Mouse (Mus musculus): ENCODE results near the gene Rps6ka6. TPM values are rescaled to one million over a fixed set of nuclear protein-coding genes. Genes with fewer than 3 reads are reported as not detected.

Gene Rps6ka6
- polyA plus RNA-seq, 1 experiment from 2014 or later: 36.8 TPM

- 91% methylated on average over 4 of the region's 4 CpGs for WGBS
- Histone ChIP-seq H3K36me3 (ENCODE audit: control insufficient read depth, insufficient read depth, low read length) (no peaks in the 10 kb centered on the region), H3K27me3 (ENCODE audit: control insufficient read depth, insufficient read depth, low read length) (no peaks in the 10 kb centered on the region), H3K9ac (ENCODE audit: low read depth, low read length) (no peak overlapping the region), H3K9me3 (ENCODE audit: control insufficient read depth, low read length) (no peaks in the 10 kb centered on the region), H3K4me1 (ENCODE audit: control insufficient read depth, insufficient read depth, low read length) (no peaks in the 10 kb centered on the region), H3K4me2 (replicated peaks; ENCODE audit: low read depth, low read length) (no peak overlapping the region), H3K4me3 (ENCODE audit: low read length) (no peak overlapping the region), H3K27ac (ENCODE audit: low read depth, low read length) (no peak overlapping the region)
- no peak for ATAC-seq (ENCODE audit: low FRiP score, low TSS enrichment)
Measured at GRCm38 (mm10) chrX:111414775-111415174, 123.0 kb downstream of the Rps6ka6 start.

- Histone ChIP-seq H3K4me2 (replicated peaks; ENCODE audit: low read depth, low read length) (no peak overlapping the region), H3K9ac (ENCODE audit: low read depth, low read length) (no peak overlapping the region), H3K27ac (ENCODE audit: low read depth, low read length) (no peak overlapping the region), H3K27me3 (ENCODE audit: control insufficient read depth, insufficient read depth, low read length) (no peaks in the 10 kb centered on the region), H3K36me3 (ENCODE audit: control insufficient read depth, insufficient read depth, low read length) (no peaks in the 10 kb centered on the region), H3K4me1 (ENCODE audit: control insufficient read depth, insufficient read depth, low read length) (no peaks in the 10 kb centered on the region), H3K4me3 (ENCODE audit: low read length) (no peak overlapping the region), H3K9me3 (ENCODE audit: control insufficient read depth, low read length) (no peaks in the 10 kb centered on the region)
- ATAC-seq (ENCODE audit: low FRiP score, low TSS enrichment): no peak
- WGBS: 86% methylated on average over 2 of the region's 2 CpGs
Measured at GRCm38 (mm10) chrX:111404816-111405215, 132.9 kb downstream of the Rps6ka6 start.

- Histone ChIP-seq H3K4me3 (ENCODE audit: low read length) (no peak overlapping the region), H3K9ac (ENCODE audit: low read depth, low read length) (no peak overlapping the region), H3K4me1 (ENCODE audit: control insufficient read depth, insufficient read depth, low read length) (no peaks in the 10 kb centered on the region), H3K9me3 (ENCODE audit: control insufficient read depth, low read length) (no peaks in the 10 kb centered on the region), H3K36me3 (ENCODE audit: control insufficient read depth, insufficient read depth, low read length) (no peaks in the 10 kb centered on the region), H3K27me3 (ENCODE audit: control insufficient read depth, insufficient read depth, low read length) (no peaks in the 10 kb centered on the region), H3K27ac (ENCODE audit: low read depth, low read length) (no peak overlapping the region), H3K4me2 (replicated peaks; ENCODE audit: low read depth, low read length) (no peak overlapping the region)
- ATAC-seq (ENCODE audit: low FRiP score, low TSS enrichment): no peak
- WGBS: 78% methylated on average over 5 of the region's 5 CpGs
Measured at GRCm38 (mm10) chrX:111377020-111377419, 160.7 kb downstream of the Rps6ka6 start.

GRCm38 (mm10) chrX:111374177-111374576 is 163.6 kb downstream of the Rps6ka6 start:
- H3K9ac ChIP-seq (ENCODE audit: low read depth, low read length): no peak overlapping the region
- WGBS: 60% methylated on average over 1 of the region's 1 CpGs
- no peak overlapping the region for H3K4me3 ChIP-seq (ENCODE audit: low read length)
- no peak overlapping the region for H3K27ac ChIP-seq (ENCODE audit: low read depth, low read length)
- no peak for ATAC-seq (ENCODE audit: low FRiP score, low TSS enrichment)
- H3K9me3 ChIP-seq (ENCODE audit: control insufficient read depth, low read length): no peaks in the 10 kb centered on the region
- H3K36me3 ChIP-seq (ENCODE audit: control insufficient read depth, insufficient read depth, low read length): no peaks in the 10 kb centered on the region
- no peaks in the 10 kb centered on the region for H3K4me1 ChIP-seq (ENCODE audit: control insufficient read depth, insufficient read depth, low read length)
- H3K27me3 ChIP-seq (ENCODE audit: control insufficient read depth, insufficient read depth, low read length): no peaks in the 10 kb centered on the region
- no peak overlapping the region for H3K4me2 ChIP-seq (replicated peaks; ENCODE audit: low read depth, low read length)

Other genes with a start within 250 kb of the Rps6ka6 start
- 1.2 and 1.4 TPM in 2 replicates for gene Hdx, start 159.1 kb upstream of the Rps6ka6 start, polyA plus RNA-seq (2014; fragmentation: Nextera tagmentation; extraction: Ambion mirVana)

Measured in kidney, embryonic 14.5 days (tissue).